Mouse (Mus musculus) kidney, adult 18-20 months (tissue): ENCODE measurements around the gene Ppan.

Experiments
- DNase-seq: peaks from one replicate; pipeline ENCODE4 v3.0.0; 2021

The Ppan gene

DNA sequence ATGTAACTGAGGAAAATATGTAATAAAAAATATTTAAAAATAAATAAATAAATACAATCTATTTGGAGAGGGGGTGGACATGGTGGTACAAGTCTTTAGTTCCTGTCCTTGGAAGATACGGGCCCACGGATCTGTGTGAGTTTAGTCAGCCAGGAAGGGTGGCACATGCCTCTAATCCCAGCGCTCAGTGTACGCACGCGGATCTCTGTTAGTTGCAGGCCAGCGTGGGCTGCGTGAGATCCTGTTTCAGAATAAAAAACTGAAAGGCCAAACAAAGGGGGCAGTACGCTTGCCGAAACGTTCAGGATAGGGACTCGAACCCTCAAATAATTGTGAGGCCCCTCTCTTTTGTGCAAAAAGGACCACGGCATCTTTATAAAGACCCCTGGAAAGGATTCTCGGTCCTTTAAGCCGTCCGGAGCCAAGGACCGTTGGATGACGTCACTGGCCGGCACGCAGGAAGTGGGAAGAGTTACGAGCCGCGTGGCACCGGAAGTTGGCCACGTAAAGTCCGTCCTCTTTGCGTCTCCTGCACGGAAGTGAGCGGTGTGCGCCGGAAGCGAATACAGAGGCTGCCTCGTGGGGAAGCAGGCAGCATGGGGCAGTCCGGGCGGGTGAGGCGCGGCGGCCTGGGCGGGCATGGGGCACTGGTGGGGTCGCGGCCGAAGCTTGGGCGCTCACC lies at the start of gene Ppan:
Ppan (plus strand) TSS at position 472 of the 682 bp plus-strand sequence.
- DNase-seq = peak; percentile 96

DNA sequence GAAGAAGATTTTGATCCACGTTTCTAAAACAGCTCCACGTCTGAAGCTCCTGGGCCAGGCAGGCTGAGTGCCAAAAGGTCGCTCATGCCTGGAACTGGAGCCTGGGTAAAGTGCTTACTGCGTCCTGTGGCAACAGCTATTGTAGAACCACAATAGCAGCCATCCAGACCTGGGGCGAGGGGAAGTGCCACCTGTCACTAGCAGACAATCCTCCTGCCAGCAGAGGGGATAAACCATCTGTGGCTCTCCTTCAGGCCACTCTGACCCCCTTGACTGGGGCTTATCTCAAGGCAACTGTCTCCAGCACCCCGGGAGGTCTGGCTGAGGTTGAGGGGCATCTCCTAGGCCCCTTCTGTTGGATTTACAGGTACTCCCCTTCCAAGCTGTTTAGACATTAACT lies 49.0 kb upstream of the Ppan start:
- no peak for DNase-seq

DNA sequence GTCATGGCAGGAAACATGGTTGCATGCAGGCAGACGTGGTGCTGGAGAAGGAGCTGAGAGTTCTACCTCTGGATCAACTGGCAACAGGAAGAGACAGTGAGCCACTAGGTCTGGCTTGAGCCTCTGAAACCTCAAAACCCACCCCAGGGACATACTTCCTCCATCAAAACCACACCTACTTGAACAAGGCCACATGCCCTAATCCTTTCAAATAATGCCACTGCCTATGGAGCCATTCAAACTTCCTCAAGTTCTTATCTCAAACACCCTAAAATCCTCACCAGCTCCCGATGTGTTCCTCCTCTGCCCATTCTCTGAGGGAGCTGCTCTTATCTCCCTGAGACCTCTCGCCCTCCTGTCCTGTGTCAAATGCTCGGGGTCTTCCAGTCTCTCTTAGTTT lies 45.8 kb upstream of the Ppan start:
- DNase-seq = no peak

DNA sequence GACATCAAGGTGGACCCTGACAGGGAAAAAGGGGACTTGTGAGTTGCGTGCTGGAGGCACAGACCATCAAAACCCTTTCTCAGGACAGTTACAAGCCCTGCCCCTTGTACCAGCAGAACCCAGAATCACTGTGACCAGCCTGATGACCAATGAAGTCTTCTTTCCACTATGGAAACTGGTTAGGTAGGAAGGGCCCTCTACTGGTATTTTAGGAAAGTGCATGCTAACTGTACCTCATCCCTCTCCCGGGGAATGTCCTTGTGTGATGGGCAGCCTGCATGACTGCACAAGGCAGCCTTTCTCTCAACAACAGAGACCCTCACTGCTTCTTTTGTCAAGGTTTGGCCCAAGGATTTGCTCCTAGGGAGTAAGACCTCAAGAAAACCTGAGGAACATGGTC lies 45.3 kb upstream of the Ppan start:
- no peak for DNase-seq

DNA sequence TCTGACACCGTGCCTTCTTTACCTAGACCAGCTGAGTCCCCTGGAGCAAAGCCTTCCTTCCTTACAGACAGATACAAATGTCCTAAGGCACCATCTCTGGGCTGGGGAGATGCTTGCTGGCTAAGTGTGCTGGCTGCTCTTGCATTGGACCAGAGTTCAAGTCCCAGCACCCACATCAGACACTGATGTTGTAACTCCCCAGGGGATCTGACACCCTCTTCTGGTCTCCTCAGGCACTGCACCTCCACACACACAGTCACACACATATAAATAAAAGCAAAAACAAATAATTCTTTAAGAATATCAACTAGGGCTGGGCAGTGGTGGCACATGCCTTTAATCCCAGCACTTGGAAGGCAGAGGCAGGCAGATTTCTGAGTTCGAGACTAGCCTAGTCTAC lies 37.8 kb upstream of the Ppan start:
- DNase-seq = no peak

DNA sequence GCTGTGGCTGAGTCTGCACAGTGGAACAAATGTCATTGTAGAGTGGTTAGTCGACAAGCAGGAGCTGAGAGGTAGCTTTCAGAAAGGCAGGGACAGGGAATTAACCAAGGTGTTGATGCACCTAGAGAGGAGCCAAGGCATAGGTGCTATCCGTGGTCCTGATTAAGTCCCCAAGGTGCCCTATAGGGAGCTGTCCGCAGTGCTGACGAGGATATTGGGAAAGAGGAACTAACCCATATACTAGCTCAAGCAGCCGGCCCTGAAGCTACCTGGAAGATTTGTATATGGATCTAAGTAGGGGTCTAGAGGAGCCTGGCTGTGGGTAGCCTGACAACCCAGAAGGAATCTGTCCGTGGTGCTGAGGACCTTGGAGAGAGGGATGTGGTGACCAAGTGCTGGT lies 30.8 kb upstream of the Ppan start:
- peak; percentile 48 for DNase-seq

DNA sequence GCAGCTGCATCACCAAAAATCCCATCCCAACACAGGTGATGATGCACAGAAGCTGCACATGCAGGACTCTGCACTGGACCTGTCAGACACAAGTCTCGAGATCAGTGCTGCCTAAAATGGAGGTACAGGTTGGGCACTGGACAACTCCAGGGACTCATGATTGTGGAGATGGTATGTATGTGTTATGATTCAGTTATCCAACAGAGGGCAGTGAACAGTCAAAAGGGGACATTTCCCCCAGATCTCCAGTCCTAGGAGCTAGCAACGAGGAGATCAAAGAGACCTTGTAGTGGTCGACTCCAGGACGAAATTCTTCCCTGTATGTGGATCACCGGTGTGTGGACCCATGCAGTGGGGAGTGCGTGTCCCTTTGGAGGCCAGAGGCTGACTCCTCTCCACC lies 28.0 kb upstream of the Ppan start:
- DNase-seq = no peak

DNA sequence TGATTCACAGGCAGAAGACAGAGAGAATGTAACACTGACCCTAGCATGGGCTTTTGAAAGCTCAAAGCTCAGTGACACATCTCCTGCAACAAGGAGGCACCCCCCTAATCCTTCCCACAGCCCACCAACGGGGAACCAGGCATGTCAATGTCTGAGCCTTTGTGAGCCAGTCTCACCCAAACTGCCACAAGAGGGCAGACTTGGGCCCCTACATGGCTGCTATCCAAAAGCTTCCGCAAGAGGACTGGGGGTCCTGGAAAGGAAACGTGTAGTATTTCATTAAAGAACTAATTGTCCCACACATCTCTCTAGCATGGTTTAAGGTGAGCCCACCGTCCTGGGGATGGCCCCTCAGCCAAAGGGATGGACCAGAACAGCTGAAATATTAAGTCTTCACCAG lies 26.2 kb upstream of the Ppan start:
- peak; percentile 29 for DNase-seq

DNA sequence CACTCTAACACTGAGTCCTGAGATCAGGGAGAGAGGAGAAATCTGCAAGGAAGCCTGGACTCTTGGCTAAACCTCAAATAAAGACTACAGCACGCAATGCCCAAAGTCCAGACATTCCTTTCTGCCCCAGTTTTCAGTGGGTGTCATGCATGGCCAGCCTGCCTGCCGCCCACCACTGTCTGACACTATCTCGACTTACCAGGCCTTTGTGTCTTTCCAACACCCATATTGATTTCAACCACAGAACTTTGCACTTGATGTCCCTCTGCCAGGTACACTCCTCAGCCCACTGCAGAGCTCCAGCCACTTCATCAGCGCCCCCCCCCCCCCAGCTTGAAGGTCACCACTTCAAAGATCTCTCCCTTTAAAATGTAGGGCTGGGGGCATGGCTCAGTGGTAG lies 25.8 kb upstream of the Ppan start:
- DNase-seq = no peak

DNA sequence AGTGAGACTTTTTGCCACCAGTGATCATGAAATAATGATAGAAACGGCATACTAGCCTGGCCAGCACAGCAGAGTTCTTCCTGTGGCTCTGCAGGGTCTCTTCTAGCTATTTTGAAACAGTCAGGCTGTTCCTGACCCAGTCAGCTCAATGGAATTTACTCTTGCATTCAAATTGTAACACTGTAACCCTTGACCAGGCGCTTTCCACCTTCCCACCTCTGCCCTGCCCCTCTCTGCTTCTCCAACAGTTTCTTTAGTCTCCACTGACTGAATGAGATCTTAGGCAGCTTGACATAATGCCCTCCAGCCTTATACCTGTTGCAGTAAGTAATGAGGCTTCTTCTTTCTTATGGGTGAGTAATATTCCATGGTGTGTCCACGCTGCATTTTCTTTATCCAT lies 21.1 kb upstream of the Ppan start:
- DNase-seq = no peak

DNA sequence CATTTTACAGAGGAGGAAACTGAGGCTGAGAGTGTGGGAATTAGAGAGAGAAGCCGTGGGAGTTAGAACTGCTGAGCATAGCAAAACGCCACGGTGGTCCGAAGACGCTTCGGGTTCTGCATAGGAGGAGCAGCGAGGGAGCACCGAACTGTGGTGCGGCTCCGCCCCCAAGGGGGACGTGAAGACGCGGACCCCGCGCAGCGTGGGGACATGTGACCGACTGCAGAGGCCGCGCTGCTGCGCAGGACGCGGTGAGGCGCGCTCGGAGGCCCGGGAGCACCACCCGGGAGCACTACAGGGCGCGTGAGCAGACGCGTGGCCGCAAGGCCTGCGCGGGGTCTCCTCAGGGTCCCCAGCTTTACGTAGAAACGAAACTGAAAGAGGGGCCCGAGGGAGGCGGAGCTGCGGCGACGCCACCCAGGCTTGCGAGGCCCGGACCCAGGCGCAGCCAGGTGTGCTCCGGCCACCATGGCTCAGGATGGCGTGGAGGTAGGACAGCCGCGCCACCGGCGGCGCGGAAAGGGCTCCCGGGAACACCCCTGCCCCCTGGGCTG lies 19.4 kb upstream of the Ppan start, which contains the start of gene A230050P20Rik:
A230050P20Rik (plus strand) TSS at position 195 of the 554 bp plus-strand sequence.
- peak; percentile 54 for DNase-seq

DNA sequence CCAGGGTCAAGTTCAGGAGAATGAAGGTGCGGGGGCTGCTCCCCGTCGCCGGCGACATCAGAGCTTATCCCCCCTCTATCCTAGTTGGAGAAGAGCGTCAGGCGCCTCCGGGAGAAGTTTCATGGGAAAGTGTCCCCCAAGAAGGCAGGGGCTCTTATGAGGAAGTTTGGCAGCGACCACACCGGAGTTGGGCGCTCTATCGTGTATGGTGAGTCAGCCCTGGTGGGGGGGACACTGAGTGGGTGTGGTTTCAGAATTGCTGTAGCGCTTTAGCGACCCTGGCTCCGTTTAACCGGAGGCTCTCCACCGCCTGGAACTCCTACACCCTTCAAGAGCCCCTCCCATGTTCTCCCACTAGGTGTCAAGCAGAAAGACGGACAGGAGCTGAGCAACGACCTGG lies 18.7 kb upstream of the Ppan start:
- no peak for DNase-seq

DNA sequence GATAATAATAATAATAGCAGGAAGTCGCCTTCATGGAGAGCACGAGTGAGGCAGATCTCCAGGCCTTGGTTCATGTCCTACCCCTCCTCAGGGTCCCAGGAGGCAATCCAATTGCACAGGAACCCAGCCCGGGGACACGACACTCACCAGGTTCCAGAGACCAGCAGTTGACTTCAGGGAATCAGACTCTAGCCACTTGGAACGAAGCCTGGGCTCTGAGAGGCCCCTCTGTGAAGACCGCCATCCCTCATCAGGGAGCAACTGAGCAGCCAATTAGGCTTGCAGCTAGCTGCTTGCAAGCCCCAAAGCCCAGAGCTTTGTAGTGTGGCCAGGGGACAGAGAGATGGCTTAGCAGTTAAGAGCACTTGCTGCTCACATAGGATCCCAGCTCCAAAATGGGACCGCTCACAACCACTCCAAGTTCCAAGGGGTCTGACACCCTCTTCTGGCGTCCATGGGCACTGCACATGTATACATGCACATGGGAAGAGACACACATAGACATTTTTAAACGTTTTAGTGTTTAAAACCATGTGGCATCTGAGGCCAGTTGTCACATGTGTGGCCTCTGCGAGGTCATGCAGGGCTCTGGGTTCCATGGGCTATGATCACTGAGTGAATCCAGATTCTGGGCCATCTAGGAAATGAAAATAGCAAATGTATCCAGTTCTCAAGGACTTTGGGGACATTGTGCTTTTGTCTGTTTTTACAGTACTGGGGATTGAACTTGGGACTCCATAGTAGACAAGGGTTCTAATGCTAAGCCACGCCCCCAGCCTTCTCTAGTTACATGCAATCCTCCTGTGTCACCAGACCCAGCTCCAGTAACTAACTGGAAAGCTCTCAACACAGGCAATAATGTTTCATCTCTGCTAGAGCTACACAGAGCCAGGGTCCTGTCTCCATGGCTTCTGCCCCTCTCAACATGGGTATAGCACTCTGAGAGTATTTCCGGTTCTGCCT lies 17.5 kb upstream of the Ppan start:
- no peak for DNase-seq

DNA sequence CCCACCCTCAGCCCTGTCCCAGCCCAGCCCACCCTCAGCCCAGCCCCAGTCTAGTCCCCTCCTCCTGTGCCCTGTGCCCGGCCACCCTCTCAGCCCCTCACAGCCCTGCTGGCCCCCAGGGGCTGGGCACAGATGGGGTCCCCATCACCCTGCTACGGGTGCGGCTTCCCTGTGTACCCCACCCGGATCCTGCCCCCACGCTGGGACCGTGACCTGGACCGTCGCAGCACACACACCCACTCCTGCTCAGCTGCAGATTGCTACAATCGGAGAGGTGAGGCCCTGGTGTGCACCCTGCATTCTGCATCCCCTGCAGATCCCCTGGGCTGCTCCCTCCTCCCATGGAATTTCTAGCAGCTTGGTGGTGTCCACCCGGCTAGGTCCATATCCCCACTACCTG lies 15.0 kb upstream of the Ppan start:
- DNase-seq = no peak

DNA sequence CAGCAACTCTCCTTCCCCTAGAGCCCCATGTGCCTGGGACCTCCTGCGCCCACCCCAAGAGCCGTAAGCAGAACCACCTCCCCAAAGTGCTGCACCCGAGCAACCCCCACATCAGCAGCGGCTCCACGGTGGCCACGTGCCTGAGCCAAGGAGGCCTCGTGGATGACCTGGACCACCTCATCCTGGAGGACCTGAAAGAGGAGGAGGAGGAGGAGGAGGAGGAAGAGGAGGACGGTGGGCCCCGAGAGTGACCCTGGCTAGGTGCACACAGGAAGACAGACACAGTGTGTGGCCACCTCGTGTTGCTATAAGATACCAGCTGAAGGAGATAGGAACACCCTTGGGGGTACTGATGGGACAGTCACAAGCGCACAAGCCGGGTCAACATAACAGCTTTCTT lies 14.5 kb upstream of the Ppan start:
- no peak for DNase-seq

DNA sequence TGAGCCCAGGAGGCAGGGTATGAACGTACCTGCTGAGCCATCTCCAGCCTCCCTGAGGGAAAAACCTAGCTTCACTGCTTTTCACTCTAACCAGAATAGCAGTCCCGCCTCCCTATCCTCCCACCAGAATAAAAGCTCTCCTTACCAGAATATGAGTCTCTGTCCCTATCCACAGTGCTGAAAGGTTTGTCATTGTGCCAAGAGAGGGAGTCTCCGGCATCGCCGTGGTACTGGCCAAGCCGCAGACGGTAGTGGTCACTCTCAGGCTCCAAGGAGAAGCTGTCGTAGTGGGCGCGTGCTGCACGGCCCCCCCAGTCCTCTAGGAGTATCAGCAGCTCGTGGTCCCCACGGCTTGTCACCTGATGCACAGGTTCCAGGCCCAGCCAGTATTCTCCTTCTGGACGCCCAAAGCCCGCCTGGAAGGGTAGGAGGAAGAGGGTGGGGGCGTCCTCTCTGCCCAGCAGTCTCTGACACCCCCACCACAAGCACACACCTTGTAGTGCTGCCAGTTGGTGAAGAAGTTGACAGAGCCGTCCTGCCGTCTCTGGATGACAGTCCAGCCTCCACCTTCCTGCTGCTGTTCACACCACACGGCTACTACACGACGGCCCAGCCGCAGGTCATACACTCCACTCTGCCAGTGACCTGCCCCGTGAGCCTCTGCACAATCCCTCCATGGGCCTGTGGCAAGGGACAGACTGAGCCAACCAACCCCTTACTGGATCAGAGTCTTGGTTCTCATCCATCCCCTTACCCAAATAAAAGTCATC lies 12.8 kb upstream of the Ppan start:
- no peak for DNase-seq

DNA sequence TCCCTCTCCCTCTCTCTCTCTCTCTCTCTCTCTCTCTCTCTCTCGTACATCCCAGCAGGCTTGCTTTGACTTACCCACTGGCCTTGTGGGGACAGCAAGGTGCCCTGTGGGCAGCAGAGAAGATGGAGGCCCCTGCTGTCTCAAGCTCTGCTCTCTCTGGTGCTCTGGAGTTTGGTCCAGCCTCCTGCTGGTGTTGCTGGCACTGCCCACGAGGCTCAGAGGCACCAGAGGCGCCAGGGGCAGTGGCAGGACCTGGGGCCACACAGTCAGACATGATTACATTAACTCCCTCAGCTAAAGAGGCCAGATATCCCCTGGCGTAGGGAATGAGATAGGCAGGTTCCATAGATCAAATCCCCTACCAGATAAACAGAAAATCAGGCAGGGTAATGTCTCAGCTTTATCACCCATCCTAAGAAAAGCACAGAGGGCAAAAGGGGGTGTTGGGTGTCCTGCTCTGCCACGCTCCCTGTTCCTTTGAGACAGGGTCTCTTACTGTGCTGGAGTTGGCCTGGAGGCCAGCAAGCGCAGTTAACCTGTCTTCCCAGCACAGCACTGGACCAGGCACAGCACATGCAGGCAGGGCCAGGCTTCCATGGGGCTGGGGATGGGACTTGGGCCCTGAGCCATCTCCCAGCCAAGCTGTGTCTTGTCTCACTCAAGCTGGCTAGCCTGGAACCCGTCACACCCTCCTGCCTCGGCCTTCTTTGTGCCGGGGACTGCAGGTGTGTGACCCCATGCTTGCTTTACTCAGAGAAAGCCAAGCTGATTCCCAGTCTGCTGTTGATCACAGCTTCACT lies 11.5 kb upstream of the Ppan start:
- DNase-seq = no peak

DNA sequence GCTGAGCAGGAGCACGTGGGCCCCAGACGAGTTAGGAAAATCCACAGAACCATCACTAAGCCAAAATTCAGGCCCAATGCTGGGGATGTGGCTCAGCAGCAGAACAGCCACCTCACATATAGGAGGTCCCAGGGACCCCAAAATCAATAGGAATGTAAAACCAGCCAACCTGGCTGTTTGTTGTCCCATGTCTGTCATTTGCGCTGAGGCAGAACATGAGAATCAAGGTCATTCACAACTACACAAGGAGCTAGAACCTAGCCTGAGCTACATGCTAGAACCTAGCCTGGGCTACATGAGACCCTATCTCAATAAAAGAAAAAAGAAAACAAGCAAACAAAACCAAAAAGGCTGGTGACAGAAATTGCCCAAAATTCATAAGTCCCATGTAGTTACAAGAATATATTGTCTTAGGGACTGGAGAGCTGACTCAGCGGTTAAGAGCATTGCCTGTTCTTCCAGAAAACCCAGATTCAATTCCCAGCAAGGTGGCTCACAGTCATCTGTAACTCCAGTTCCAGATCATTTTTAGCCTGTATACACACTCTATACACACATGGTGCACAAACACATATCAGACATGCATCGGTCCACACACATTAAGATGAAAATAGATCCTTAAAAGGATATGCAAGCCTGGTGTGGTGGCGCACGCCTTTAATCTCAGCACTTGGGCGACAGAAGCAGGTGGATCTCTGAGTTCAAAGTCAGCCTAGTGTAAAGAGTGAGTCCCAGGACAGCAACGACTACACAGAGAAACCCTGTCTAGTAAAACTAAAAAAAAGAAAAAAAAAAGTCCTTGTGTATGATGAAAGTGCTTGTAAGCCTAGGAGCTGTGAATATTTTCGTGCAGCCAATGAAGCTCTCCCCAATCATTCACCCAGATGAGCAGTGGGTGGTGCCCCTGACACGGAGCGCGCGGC lies 10.6 kb upstream of the Ppan start:
- no peak for DNase-seq

DNA sequence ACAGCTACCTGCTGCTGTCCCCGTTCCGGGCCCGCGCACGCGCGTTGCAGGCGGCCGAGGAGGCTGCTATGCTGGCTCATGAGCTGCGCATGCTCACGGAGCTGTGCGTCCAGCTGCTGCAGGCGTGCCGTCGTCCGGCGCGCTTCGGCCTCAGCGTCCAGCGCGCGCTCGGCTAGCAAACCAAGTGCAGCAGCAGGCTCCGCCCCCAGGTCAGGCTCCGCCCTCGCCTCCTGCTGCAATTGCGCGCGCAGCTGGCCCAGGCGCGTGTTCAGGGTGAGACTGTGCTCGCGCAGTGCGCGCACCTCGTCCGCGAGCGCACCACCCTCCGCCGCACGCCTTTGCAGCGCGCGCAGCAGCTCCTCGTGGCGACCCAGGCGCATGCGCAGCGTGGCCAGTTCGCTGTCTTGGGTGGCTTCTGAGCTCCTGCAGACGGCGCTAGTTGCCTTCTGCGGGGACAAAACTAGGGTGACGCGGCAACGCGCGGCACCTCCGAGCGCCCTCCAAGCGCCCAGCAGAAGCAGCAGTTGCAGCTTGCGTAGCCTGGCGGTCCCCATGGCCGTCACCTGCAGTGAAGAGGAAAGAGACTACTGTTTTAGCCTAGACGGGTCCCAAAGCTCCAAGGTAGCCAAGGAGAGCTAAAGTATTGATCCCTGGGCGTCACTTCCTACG lies 9.8 kb upstream of the Ppan start:
- peak; percentile 100 for DNase-seq

DNA sequence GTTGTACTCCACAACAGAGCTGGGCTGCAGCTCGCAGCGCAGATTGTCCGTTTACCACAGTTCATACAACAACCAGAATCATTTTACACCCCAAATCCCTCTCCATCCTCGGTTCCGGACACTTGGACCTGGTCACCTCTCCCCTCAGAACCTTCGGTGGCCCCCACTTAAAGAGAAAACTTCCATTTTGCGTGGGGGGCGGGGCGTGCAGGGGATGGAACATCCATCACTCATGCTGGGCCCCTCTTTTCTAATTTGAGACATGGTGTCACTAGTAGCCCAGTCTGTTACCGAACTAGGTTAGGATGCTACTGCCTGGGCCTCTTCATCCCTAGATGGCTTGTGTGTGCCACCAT lies 9.3 kb upstream of the Ppan start:
- no peak for DNase-seq
